Mouse (Mus musculus) liver, embryonic 14.5 days (tissue): ENCODE data around the gene Dvl3.

Experiments
- CTCF ChIP-seq: IDR thresholded peaks from 2 replicates; pipeline ENCODE4 v1.5.1; 2016; ENCODE audit warnings: antibody characterized with exemption, low read depth, control low read depth
- EP300 ChIP-seq: IDR thresholded peaks from 2 replicates; pipeline ENCODE4 v1.6.1; 2016; ENCODE audit warnings: antibody characterized with exemption, low read depth

DNA sequence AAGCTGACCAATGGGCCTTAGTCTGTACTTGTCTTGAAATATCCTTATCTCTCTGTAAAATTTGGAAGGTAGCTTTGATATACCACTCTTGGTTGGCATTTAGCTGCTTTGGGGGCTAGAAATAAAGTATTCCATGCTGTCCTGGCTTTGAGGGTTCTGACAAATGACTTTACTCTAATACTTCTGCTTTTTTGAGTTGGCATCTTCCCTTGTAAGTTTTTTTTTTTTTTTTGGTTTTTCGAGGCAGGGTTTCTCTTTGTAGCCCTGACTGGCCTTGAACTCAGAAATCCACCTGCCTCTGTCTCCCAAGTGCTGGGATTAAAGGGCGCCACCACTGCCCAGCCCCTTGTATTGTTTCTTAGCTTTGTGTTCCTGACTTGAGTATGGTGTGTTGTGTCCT is 23.3 kb upstream of the Dvl3 start:
- no peak for TF ChIP-seq CTCF
- TF ChIP-seq EP300, result no peak
